Mouse (Mus musculus): Measurements from ENCODE around the gene Zfp511. TPM values are rescaled to one million over a fixed set of nuclear protein-coding genes. Genes with fewer than 3 reads are reported as not detected.
A peak's percentile ranks its signal among the peaks of the same experiment; 100 is the strongest.

The Zfp511 gene
- polyA plus RNA-seq (2016; fragmentation: Nextera tagmentation; extraction: Ambion mirVana): 39.2 and 42.7 TPM in 2 replicates

DNA sequence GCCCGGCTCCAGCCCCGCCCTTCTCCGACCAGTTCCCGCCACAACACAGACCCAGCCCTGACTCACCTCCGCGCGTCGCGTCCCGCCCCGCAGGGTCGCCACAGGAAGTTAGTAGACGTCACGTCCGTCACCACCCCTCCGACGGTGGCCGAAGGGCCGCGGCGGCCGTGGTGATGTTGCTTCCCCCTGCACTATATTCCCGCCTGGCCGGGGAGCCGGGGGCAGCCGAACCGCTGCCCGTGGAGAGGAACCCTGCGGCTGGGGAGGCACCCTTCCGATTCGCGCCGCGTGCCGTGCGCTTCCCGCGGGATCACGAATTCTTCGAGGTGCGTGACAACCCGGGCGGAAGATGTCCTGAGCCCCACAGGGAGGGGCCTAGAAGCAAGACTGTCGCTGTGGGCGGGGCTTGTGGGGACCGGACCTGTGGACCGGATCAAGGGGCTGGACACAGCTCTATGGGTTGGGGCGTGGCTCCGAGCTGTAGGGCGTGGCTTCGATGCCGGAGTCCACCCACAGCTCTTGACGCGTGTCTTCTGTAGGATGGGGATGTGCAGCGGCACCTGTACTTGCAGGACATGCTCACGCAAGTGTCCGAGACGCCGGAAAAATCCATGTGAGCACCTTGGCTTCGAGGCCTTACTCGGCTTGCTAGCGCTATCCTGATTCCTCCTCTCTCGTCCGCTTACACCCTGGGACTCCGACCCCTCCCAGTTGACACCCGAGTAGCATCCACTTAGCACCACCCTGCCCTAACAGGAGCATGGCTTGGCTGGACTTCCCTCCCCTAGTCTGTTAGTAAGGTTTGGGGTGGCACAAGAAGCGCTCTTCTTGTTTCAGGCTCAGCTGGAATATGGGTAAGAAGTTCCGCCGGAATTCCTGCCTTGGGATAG is at the start of gene Zfp511, which contains the start of gene Tubgcp2:
Gene Zfp511 (plus strand): TSS at position 111 of the 890 bp plus-strand sequence.
Gene Tubgcp2 (minus strand): TSS at position 389 of the 890 bp plus-strand sequence.
- WGBS: 2% methylated on average over 69 of the region's 69 CpGs
- H3K36me3 ChIP-seq (replicated peaks): peaks cover 58% of the 10 kb centered on the region
- peak within 1 kb of the TSS; percentile 93 for H3K4me3 ChIP-seq

DNA sequence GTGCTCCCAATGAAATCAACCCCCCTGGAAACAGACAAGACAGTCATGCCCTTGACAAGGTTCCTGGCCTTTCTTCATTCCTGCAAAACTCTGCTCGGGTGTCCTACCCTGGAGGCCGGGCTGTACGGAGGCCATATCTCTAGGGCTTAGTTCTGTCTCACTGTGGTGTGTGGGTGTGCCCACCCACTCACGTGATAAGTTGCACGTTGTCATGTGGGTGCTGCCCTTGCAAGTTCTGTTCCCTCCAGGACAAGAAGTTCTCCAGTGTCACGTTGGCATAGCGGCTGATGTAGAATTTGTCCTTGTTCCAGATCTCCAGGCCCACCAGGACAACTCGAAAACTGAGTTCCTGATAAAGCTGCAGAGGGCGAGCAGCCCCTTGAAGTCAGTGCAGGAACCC is 47.9 kb upstream of the Zfp511 start:
- no peak overlapping the region for H3K27ac ChIP-seq (replicated peaks)
- no peak overlapping the region for H3K4me3 ChIP-seq
- H3K27me3 ChIP-seq (replicated peaks; ENCODE audit: low read depth, poor library complexity, severe bottlenecking): no peaks in the 10 kb centered on the region
- DNase-seq (ENCODE audit: low spot score): no peak
- no peaks in the 10 kb centered on the region for H3K4me1 ChIP-seq
- 91% methylated on average over 9 of the region's 9 CpGs for WGBS
- no peaks in the 10 kb centered on the region for H3K9me3 ChIP-seq
- peaks cover 9% of the 10 kb centered on the region for H3K36me3 ChIP-seq (replicated peaks)

More for the DNA sequence above, at the start of gene Zfp511, which contains the start of gene Tubgcp2:
- Histone ChIP-seq H3K27me3 (replicated peaks; ENCODE audit: low read depth, poor library complexity, severe bottlenecking) (no peaks in the 10 kb centered on the region), H3K9me3 (no peaks in the 10 kb centered on the region), H3K4me1 (peaks cover 19% of the 10 kb centered on the region), H3K27ac (replicated peaks) (peak within 1 kb of the TSS; percentile 98)
- DNase-seq (ENCODE audit: low spot score): peak; percentile 97

GRCm38 (mm10) chr7:139990864-139991394 is 45.3 kb upstream of the Zfp511 start:
- no peak overlapping the region for H3K27ac ChIP-seq (replicated peaks)
- 71% methylated on average over 8 of the region's 8 CpGs for WGBS
- H3K9me3 ChIP-seq: no peaks in the 10 kb centered on the region
- no peak overlapping the region for H3K4me3 ChIP-seq
- H3K27me3 ChIP-seq (replicated peaks; ENCODE audit: low read depth, poor library complexity, severe bottlenecking): no peaks in the 10 kb centered on the region
- H3K4me1 ChIP-seq: no peaks in the 10 kb centered on the region
- H3K36me3 ChIP-seq (replicated peaks): peaks cover 26% of the 10 kb centered on the region
- no peak for DNase-seq (ENCODE audit: low spot score)

DNA sequence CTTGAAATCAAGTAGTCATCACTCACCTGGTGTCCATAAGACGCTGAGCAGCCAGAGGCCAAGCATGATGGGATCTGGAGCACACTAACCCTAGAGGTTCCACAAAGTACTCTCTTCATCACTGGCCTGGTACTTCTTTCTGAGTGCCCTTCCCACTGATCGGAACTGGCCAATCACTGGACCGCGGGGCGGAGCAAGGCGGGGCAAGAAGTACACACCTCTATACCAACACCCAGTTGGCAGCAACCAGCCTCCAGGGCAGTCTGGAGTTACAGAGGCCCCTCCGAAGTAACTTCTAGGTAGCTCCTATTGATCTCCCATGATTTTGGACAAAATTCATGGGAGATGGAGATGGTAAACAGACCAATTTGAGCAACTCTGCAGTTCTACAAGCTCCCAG is 43.8 kb upstream of the Zfp511 start, which contains the start of gene Adam8:
Gene Adam8 (minus strand): TSS at position 157 of the 400 bp plus-strand sequence.
- H3K4me1 ChIP-seq: no peaks in the 10 kb centered on the region
- no peaks in the 10 kb centered on the region for H3K27me3 ChIP-seq (replicated peaks; ENCODE audit: low read depth, poor library complexity, severe bottlenecking)
- no peak within 1 kb of the TSS for H3K27ac ChIP-seq (replicated peaks)
- 25% methylated on average over 7 of the region's 7 CpGs for WGBS
- DNase-seq (ENCODE audit: low spot score): peak; percentile 35
- H3K9me3 ChIP-seq: no peaks in the 10 kb centered on the region
- no peak within 1 kb of the TSS for H3K4me3 ChIP-seq
- H3K36me3 ChIP-seq (replicated peaks): peaks cover 41% of the 10 kb centered on the region

GRCm38 (mm10) chr7:139993532-139993931 is 42.7 kb upstream of the Zfp511 start:
- Histone ChIP-seq H3K27me3 (replicated peaks; ENCODE audit: low read depth, poor library complexity, severe bottlenecking) (no peaks in the 10 kb centered on the region), H3K36me3 (replicated peaks) (peaks cover 52% of the 10 kb centered on the region), H3K4me1 (no peaks in the 10 kb centered on the region), H3K4me3 (no peak overlapping the region), H3K9me3 (no peaks in the 10 kb centered on the region), H3K27ac (replicated peaks) (no peak overlapping the region)
- WGBS: 88% methylated on average over 6 of the region's 6 CpGs
- DNase-seq (ENCODE audit: low spot score): no peak

- no peak for DNase-seq (ENCODE audit: low spot score)
- no peak overlapping the region for H3K27ac ChIP-seq (replicated peaks)
- no peaks in the 10 kb centered on the region for H3K4me1 ChIP-seq
- H3K36me3 ChIP-seq (replicated peaks): peaks cover 59% of the 10 kb centered on the region
- H3K4me3 ChIP-seq: no peak overlapping the region
- no peaks in the 10 kb centered on the region for H3K9me3 ChIP-seq
- WGBS: 77% methylated on average over 4 of the region's 4 CpGs
- no peaks in the 10 kb centered on the region for H3K27me3 ChIP-seq (replicated peaks; ENCODE audit: low read depth, poor library complexity, severe bottlenecking)
Observed at GRCm38 (mm10) chr7:139994202-139994601, 42.0 kb upstream of the Zfp511 start.

GRCm38 (mm10) chr7:139994676-139995075 is 41.5 kb upstream of the Zfp511 start:
- WGBS: 33% methylated on average over 3 of the region's 3 CpGs

GRCm38 (mm10) chr7:139998691-139999350 is 37.4 kb upstream of the Zfp511 start:
- no peak for DNase-seq (ENCODE audit: low spot score)
- WGBS: 94% methylated on average over 13 of the region's 13 CpGs
- peaks cover 99% of the 10 kb centered on the region for H3K36me3 ChIP-seq (replicated peaks)
- no peaks in the 10 kb centered on the region for H3K9me3 ChIP-seq
- H3K4me3 ChIP-seq: no peak overlapping the region
- H3K4me1 ChIP-seq: peaks cover 10% of the 10 kb centered on the region; the same call in 1 of the 2 replicates
- H3K27ac ChIP-seq (replicated peaks): no peak overlapping the region
- no peaks in the 10 kb centered on the region for H3K27me3 ChIP-seq (replicated peaks; ENCODE audit: low read depth, poor library complexity, severe bottlenecking)

More at GRCm38 (mm10) chr7:139994676-139995075, 41.5 kb upstream of the Zfp511 start:
- Histone ChIP-seq H3K27me3 (replicated peaks; ENCODE audit: low read depth, poor library complexity, severe bottlenecking) (no peaks in the 10 kb centered on the region), H3K4me1 (no peaks in the 10 kb centered on the region), H3K9me3 (no peaks in the 10 kb centered on the region), H3K27ac (replicated peaks) (no peak overlapping the region), H3K4me3 (no peak overlapping the region), H3K36me3 (replicated peaks) (peaks cover 64% of the 10 kb centered on the region)
- DNase-seq (ENCODE audit: low spot score): peak; percentile 65

DNA sequence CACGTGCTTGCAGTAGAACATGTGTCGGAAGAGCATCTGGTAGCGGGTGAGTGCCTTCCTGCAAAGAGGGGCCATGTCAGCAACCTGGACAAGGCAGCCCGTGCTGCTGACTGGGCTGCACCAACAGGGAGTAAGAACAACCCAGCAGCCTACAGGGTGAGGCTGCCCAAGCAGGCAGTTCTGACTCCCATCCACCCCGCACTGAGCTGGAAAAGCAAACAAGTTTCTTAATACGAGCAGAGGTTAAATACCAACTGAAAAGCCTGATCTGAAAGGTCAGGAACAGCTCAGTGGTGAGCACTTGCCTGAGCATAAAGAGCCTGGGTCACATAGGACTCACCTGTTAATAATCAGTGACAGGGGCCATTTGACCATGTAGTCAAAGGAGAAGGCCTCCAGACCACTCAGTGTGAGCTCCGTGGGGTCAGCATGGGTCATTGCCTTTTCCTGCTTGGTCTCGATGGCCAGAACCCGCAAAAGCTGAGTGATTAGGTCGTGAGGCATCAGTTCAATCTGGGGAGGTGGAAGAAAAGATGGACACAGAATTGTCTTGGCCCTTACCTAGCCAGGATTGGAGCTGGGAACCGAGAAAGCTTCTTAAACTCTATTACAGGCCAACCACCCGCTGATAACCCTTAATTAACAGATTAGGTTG is 35.0 kb upstream of the Zfp511 start:
- H3K27ac ChIP-seq (replicated peaks): no peak overlapping the region
- no peak for DNase-seq (ENCODE audit: low spot score)
- peaks cover 100% of the 10 kb centered on the region for H3K36me3 ChIP-seq (replicated peaks)
- peaks cover 10% of the 10 kb centered on the region; the same call in 1 of the 2 replicates for H3K4me1 ChIP-seq
- H3K27me3 ChIP-seq (replicated peaks; ENCODE audit: low read depth, poor library complexity, severe bottlenecking): no peaks in the 10 kb centered on the region
- H3K4me3 ChIP-seq: no peak overlapping the region
- WGBS: 46% methylated on average over 12 of the region's 12 CpGs
- no peaks in the 10 kb centered on the region for H3K9me3 ChIP-seq

DNA sequence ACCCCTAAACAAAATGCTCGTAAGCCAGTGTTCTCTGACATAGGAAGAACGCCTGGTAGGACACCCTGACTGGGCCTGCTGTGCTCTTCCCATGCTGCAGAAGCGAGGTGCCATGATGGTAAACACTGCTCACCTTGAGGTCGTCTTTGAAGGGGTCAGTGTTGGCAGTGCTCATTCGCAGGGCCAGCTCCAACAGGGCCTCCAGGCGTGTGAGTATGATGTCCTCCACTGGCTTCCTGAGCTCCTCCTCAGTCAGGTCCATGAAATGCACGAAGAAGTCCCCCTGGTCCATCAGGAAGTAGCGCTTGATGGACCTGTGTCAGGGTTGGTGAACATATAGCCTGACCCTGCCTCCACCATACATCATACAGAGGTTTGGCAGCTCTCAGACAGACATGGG is 31.5 kb upstream of the Zfp511 start:
- H3K4me1 ChIP-seq: peaks cover 10% of the 10 kb centered on the region; the same call in 1 of the 2 replicates
- DNase-seq (ENCODE audit: low spot score): no peak
- peaks cover 88% of the 10 kb centered on the region for H3K36me3 ChIP-seq (replicated peaks)

DNA sequence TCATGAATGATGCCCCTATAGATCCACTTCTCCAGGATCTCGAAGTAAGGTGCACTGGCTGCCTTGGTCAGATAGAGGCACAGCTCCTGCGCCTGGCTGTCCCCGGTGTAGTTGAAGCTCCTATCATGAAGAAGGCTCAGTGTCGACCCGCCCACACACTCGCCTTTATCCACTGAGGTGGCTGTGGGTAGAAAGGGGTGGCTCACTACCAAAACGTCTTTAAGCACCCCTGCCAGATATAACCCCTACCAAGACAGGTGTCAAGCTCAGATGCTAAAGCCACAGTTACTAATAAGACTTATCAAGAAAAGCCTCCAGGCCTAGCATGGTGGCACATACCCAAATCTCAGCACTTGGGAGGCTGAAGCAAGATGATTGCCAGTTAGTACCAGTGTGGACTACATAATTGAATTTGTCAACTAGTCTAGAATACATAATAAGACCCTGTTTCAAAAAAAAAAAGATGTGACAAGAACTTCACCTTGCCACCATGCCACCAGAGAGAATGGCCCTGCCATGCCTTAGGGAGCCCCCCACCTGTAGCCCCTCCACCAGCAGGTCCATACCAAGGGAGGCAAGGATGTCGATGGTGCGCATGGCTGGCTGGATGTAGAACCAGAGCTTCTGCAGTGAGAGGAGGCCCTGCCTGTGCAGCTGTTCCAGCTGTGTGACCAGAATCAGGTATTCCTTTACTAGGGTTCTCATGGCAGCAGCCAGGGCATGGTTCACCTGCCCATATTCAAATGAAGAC is 29.2 kb upstream of the Zfp511 start:
- Histone ChIP-seq H3K36me3 (replicated peaks) (peaks cover 82% of the 10 kb centered on the region), H3K4me1 (no peaks in the 10 kb centered on the region), H3K9me3 (no peaks in the 10 kb centered on the region), H3K27me3 (replicated peaks; ENCODE audit: low read depth, poor library complexity, severe bottlenecking) (no peaks in the 10 kb centered on the region), H3K27ac (replicated peaks) (no peak overlapping the region), H3K4me3 (no peak overlapping the region)
- 92% methylated on average over 9 of the region's 9 CpGs for WGBS
- DNase-seq (ENCODE audit: low spot score): no peak

More for the DNA sequence above, 31.5 kb upstream of the Zfp511 start:
- no peak overlapping the region for H3K27ac ChIP-seq (replicated peaks)
- H3K27me3 ChIP-seq (replicated peaks; ENCODE audit: low read depth, poor library complexity, severe bottlenecking): no peaks in the 10 kb centered on the region
- no peaks in the 10 kb centered on the region for H3K9me3 ChIP-seq
- 89% methylated on average over 8 of the region's 8 CpGs for WGBS
- no peak overlapping the region for H3K4me3 ChIP-seq
